Mouse (Mus musculus) olfactory bulb, adult 2 months (tissue): ENCODE data around the gene Ranbp9.

ENCODE experiments used
- CTCF ChIP-seq: fragments of 200-500 bp; IDR thresholded peaks from 2 replicates; pipeline ENCODE4 v1.5.1; 2012; ENCODE audit warnings: low read depth, mild to moderate bottlenecking, low read length, moderate library complexity; ENCODE audit not compliant: insufficient read depth
- POLR2A ChIP-seq: fragments of 200-500 bp; IDR thresholded peaks from 2 replicates; pipeline ENCODE4 v1.6.1; 2012; ENCODE audit warnings: mild to moderate bottlenecking, low read depth, low read length, moderate library complexity; ENCODE audit not compliant: insufficient read depth

- TF ChIP-seq CTCF (no peak), POLR2A (no peak)
Observed at GRCm38 (mm10) chr13:43497769-43498168, 16.7 kb upstream of the Ranbp9 start.
